Mouse (Mus musculus) E14TG2a.4 (cell line): ENCODE measurements around the gene Wdr61.

Source experiments
- CTCF ChIP-seq: conservative IDR thresholded peaks from 2 replicates; pipeline ENCODE4 v1.5.1; 2014; ENCODE audit warnings: low read length
- POU5F1 ChIP-seq: IDR thresholded peaks from 2 replicates; pipeline ENCODE4 v1.6.1; 2014; ENCODE audit warnings: low read length, borderline replicate concordance

GRCm38 (mm10) chr9:54751684-54752083 is 17.4 kb upstream of the Wdr61 start:
- TF ChIP-seq CTCF = no peak
- no peak for TF ChIP-seq POU5F1
